Mouse (Mus musculus): ENCODE results near the gene Cbln3.
A peak's percentile ranks its signal among the peaks of the same experiment; 100 is the strongest.

Cbln3 gene

GRCm38 (mm10) chr14:55884166-55884565, at the start of gene Cbln3:
TSS of gene Cbln3 (minus strand) at chr14:55884392.
- no peak for DNase-seq

GRCm38 (mm10) chr14:55933586-55933985, 49.4 kb upstream of the Cbln3 start:
- no peak for DNase-seq

- no peak for DNase-seq
Observed at GRCm38 (mm10) chr14:55929263-55929997, 45.2 kb upstream of the Cbln3 start.

- DNase-seq, result no peak
Observed at GRCm38 (mm10) chr14:55926847-55927246, 42.7 kb upstream of the Cbln3 start.

- DNase-seq, result no peak
Observed at GRCm38 (mm10) chr14:55922475-55923232, 38.5 kb upstream of the Cbln3 start.

- peak; percentile 78 for DNase-seq
Observed at GRCm38 (mm10) chr14:55918240-55919082, 34.3 kb upstream of the Cbln3 start.

GRCm38 (mm10) chr14:55913406-55913805, 29.2 kb upstream of the Cbln3 start:
- DNase-seq, result no peak

- DNase-seq, result no peak
Observed at GRCm38 (mm10) chr14:55905518-55905917, 21.3 kb upstream of the Cbln3 start.

- no peak for DNase-seq
Observed at GRCm38 (mm10) chr14:55900414-55900755, 16.2 kb upstream of the Cbln3 start.

GRCm38 (mm10) chr14:55899701-55900413, 15.7 kb upstream of the Cbln3 start, which contains the start of gene Sdr39u1:
TSS of gene Sdr39u1 (minus strand) at chr14:55900293.
- peak; percentile 91 for DNase-seq

GRCm38 (mm10) chr14:55898947-55899346, 14.8 kb upstream of the Cbln3 start:
- no peak for DNase-seq

GRCm38 (mm10) chr14:55897671-55898070, 13.5 kb upstream of the Cbln3 start:
- no peak for DNase-seq

GRCm38 (mm10) chr14:55886571-55887382, 2.6 kb upstream of the Cbln3 start:
- no peak for DNase-seq

- DNase-seq, result peak; percentile 59
Observed at GRCm38 (mm10) chr14:55885791-55886271, 1.6 kb upstream of the Cbln3 start.

- no peak for DNase-seq
Observed at GRCm38 (mm10) chr14:55885114-55885790, 1.1 kb upstream of the Cbln3 start.

- DNase-seq, result peak; percentile 88
Observed at GRCm38 (mm10) chr14:55884713-55885113, 521 bp upstream of the Cbln3 start, which contains the start of gene Khnyn. TSS of gene Khnyn (plus strand) at chr14:55884947.

GRCm38 (mm10) chr14:55883663-55884062, 529 bp downstream of the Cbln3 start:
- DNase-seq, result no peak

GRCm38 (mm10) chr14:55883149-55883661, 987 bp downstream of the Cbln3 start:
- DNase-seq, result no peak

GRCm38 (mm10) chr14:55882171-55882641, 2.0 kb downstream of the Cbln3 start:
- DNase-seq, result no peak

GRCm38 (mm10) chr14:55880982-55881381, 3.2 kb downstream of the Cbln3 start:
- DNase-seq, result no peak
